Mouse (Mus musculus) spleen, adult 2 months (tissue): ENCODE measurements around the gene Pced1b. TPM values are rescaled to one million over a fixed set of nuclear protein-coding genes. Genes with fewer than 3 reads are reported as not detected.
A peak's percentile ranks its signal among the peaks of the same experiment; 100 is the strongest.
"Not testable (repeated sequence)": the region's sequence is repeated elsewhere in the genome, so short reads cannot be mapped to it uniquely, and the experiment has no call there.

Experiments used
- DNase-seq, 2 experiments: peaks; one replicate each; pipeline versions ENCODE4 v3.0.0 to v3.0.0-alpha.2; 2012 to 2021; ENCODE audit warnings: low spot score in 2 of 2, low read depth in 1 of 2
- H3K27ac ChIP-seq: fragments of 200-500 bp; 2 replicates; pipeline ENCODE4 v1.5.1; 2012; ENCODE audit warnings: low read length, inconsistent platforms; ENCODE audit not compliant: insufficient read depth
- H3K27me3 ChIP-seq: fragments of 200-500 bp; 2 replicates; pipeline ENCODE4 v1.6.1; 2012; ENCODE audit warnings: mild to moderate bottlenecking, moderate library complexity, low read length, inconsistent platforms; ENCODE audit not compliant: control insufficient read depth, insufficient read depth
- H3K36me3 ChIP-seq: fragments of 200-500 bp; 2 replicates; pipeline ENCODE4 v1.6.1; 2012; ENCODE audit warnings: mild to moderate bottlenecking, low read length, inconsistent platforms; ENCODE audit not compliant: control insufficient read depth, insufficient read depth
- H3K4me1 ChIP-seq: fragments of 200-500 bp; 2 replicates; pipeline ENCODE4 v1.6.1; 2011; ENCODE audit warnings: inconsistent platforms; ENCODE audit not compliant: control insufficient read depth, insufficient read depth, insufficient read length
- H3K4me3 ChIP-seq: fragments of 200-500 bp; 2 replicates; pipeline ENCODE4 v1.5.1; 2011; ENCODE audit warnings: mild to moderate bottlenecking, inconsistent platforms; ENCODE audit not compliant: insufficient read depth, insufficient read length; ENCODE audit errors: extremely low read depth
- CTCF ChIP-seq: fragments of 200-500 bp; IDR thresholded peaks from 2 replicates; pipeline ENCODE4 v1.5.1; 2011; ENCODE audit warnings: mild to moderate bottlenecking, inconsistent platforms; ENCODE audit not compliant: insufficient read depth, insufficient read length, insufficient replicate concordance; ENCODE audit errors: extremely low read depth
- POLR2A ChIP-seq: fragments of 200-500 bp; IDR thresholded peaks from 2 replicates; pipeline ENCODE4 v1.6.1; 2011; ENCODE audit warnings: low read depth, low read length, inconsistent platforms
- WGBS: fragments of 180-500 bp; shearing (Covaris S2); methylation state at CpG from one replicate; pipeline ENCODE4 v1.1.7; 2018; 5-methylcytosine and 5-hydroxymethylcytosine counted together
- polyA plus RNA-seq: library from polyadenylated mRNA; depleted of rRNA; stranded (reverse); fragments of >200 nt; gene quantifications from 2 replicates; pipeline ENCODE4 v1.2.3, GENCODE M21; 2012

Gene Pced1b
- polyA plus RNA-seq, 1 experiment, result 53.8 TPM

GRCm38 (mm10) chr15:97360842-97361770 is 114.2 kb downstream of the Pced1b start:
- no peaks in the 10 kb centered on the region for H3K36me3 ChIP-seq
- no peaks in the 10 kb centered on the region for H3K27me3 ChIP-seq
- WGBS, result 10% methylated on average over 23 of the region's 23 CpGs
- peak; percentile 38 to 64 for DNase-seq
- peaks cover 8% of the 10 kb centered on the region; the same call in 1 of the 2 replicates for H3K4me1 ChIP-seq
- H3K27ac ChIP-seq, result peak overlapping the region; percentile 92
- no peak for TF ChIP-seq POLR2A
- peak overlapping the region; percentile 58 for H3K4me3 ChIP-seq

- H3K4me1 ChIP-seq, result peaks cover 8% of the 10 kb centered on the region; the same call in 1 of the 2 replicates
Measured at GRCm38 (mm10) chr15:97361771-97362171, 114.9 kb downstream of the Pced1b start.

GRCm38 (mm10) chr15:97364271-97364670 is 117.4 kb downstream of the Pced1b start:
- H3K4me3 ChIP-seq, DNase-seq, H3K36me3 ChIP-seq, H3K27ac ChIP-seq, H3K4me1 ChIP-seq, H3K27me3 ChIP-seq: not testable (repeated sequence)
- WGBS, result 85% methylated on average over 3 of the region's 3 CpGs

More at GRCm38 (mm10) chr15:97361771-97362171, 114.9 kb downstream of the Pced1b start:
- WGBS, result 8% methylated on average over 8 of the region's 8 CpGs
- DNase-seq, result peak; percentile 47 to 53
- Histone ChIP-seq H3K36me3 (no peaks in the 10 kb centered on the region), H3K27ac (peak overlapping the region; percentile 92), H3K27me3 (no peaks in the 10 kb centered on the region), H3K4me3 (peak overlapping the region; percentile 58)
- peak; percentile 12; the same call in 1 of the 2 replicates for TF ChIP-seq CTCF
- no peak for TF ChIP-seq POLR2A

GRCm38 (mm10) chr15:97364968-97365367 is 118.1 kb downstream of the Pced1b start:
- 97% methylated on average over 8 of the region's 8 CpGs for WGBS
- no peak for DNase-seq

GRCm38 (mm10) chr15:97368035-97368608 is 121.2 kb downstream of the Pced1b start:
- H3K36me3 ChIP-seq, result peaks cover 2% of the 10 kb centered on the region; the same call in 1 of the 2 replicates
- WGBS, result 94% methylated on average over 9 of the region's 9 CpGs
- H3K4me1 ChIP-seq, result peaks cover 4% of the 10 kb centered on the region
- no peak overlapping the region for H3K4me3 ChIP-seq
- DNase-seq, result no peak
- TF ChIP-seq CTCF (no peak), POLR2A (no peak)
- H3K27ac ChIP-seq, result no peak overlapping the region
- H3K27me3 ChIP-seq, result no peaks in the 10 kb centered on the region

More at GRCm38 (mm10) chr15:97364968-97365367, 118.1 kb downstream of the Pced1b start:
- H3K27ac ChIP-seq, result no peak overlapping the region
- H3K4me1 ChIP-seq, result peaks cover 8% of the 10 kb centered on the region; the same call in 1 of the 2 replicates
- no peak overlapping the region for H3K4me3 ChIP-seq
- H3K27me3 ChIP-seq, result no peaks in the 10 kb centered on the region
- TF ChIP-seq CTCF (no peak), POLR2A (no peak)
- H3K36me3 ChIP-seq, result peaks cover 2% of the 10 kb centered on the region; the same call in 1 of the 2 replicates

GRCm38 (mm10) chr15:97368631-97369030 is 121.7 kb downstream of the Pced1b start:
- H3K4me1 ChIP-seq, result peaks cover 4% of the 10 kb centered on the region
- TF ChIP-seq POLR2A (no peak), CTCF (no peak)
- WGBS, result 84% methylated on average over 7 of the region's 7 CpGs

GRCm38 (mm10) chr15:97369144-97369543 is 122.2 kb downstream of the Pced1b start:
- Histone ChIP-seq H3K4me1 (peaks cover 4% of the 10 kb centered on the region), H3K27ac (no peak overlapping the region), H3K36me3 (peaks cover 2% of the 10 kb centered on the region; the same call in 1 of the 2 replicates), H3K27me3 (no peaks in the 10 kb centered on the region), H3K4me3 (no peak overlapping the region)
- 90% methylated on average over 10 of the region's 10 CpGs for WGBS
- DNase-seq, result no peak
- no peak for TF ChIP-seq POLR2A

More at GRCm38 (mm10) chr15:97368631-97369030, 121.7 kb downstream of the Pced1b start:
- Histone ChIP-seq H3K36me3 (peaks cover 2% of the 10 kb centered on the region; the same call in 1 of the 2 replicates), H3K27me3 (no peaks in the 10 kb centered on the region), H3K27ac (no peak overlapping the region), H3K4me3 (no peak overlapping the region)
- DNase-seq, result no peak
